Mouse (Mus musculus) yolk sac, embryonic 10.5 days (tissue): ENCODE measurements around the gene Gtpbp1.
A peak's percentile ranks its signal among the peaks of the same experiment; 100 is the strongest.

Source experiments
- DNase-seq: peaks from one replicate; pipeline ENCODE4 v3.0.0-alpha.2; 2017; ENCODE audit warnings: low spot score

The Gtpbp1 gene

GRCm38 (mm10) chr15:79725190-79725789, 34.6 kb downstream of the Gtpbp1 start:
- DNase-seq, result no peak

GRCm38 (mm10) chr15:79727840-79728239, 37.2 kb downstream of the Gtpbp1 start:
- no peak for DNase-seq

GRCm38 (mm10) chr15:79728311-79728710, 37.7 kb downstream of the Gtpbp1 start:
- no peak for DNase-seq

GRCm38 (mm10) chr15:79728731-79729388, 38.2 kb downstream of the Gtpbp1 start:
- DNase-seq, result peak; percentile 25

DNA sequence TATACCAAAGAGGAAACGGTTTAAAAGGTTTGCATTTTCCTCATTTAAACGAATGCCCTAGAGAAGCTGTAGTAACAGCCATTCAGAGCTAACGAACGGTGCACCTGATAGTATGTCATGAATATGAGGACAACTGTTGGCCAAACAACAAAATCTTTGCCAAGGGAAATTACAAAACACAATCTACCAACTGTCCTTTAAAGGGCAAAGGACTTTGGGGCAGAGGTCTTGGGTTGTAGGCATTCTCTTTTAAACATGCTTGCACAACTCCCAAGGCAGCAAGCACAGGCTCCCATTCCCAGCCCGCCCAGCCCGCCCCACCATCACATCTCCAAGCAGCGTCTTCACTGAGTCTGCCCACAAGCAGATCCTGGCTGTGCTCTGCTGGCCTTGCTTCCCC, 40.9 kb downstream of the Gtpbp1 start:
- DNase-seq, result no peak

DNA sequence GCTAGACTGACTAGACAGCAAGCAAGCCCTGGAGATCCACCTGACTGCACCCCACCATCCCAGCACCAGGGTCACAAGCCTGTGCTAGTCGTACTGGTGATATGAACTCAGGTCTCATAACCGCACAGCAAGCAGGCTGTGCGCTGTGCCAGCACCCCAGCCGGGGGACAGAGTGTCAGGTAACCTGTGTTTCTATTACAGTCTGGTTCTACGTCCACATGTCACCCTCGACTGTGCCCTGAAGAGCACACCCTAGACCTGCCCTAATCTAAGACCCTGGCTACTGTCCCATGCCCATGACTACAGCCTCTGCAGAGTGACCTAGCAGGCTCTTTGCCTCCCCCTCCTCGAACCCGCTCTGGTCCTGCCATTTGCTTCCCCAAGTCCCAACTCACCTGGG, 42.5 kb downstream of the Gtpbp1 start:
- DNase-seq, result no peak

- no peak for DNase-seq
Measured at GRCm38 (mm10) chr15:79733640-79734039, 43.0 kb downstream of the Gtpbp1 start.

GRCm38 (mm10) chr15:79734311-79734710, 43.7 kb downstream of the Gtpbp1 start:
- DNase-seq, result no peak

DNA sequence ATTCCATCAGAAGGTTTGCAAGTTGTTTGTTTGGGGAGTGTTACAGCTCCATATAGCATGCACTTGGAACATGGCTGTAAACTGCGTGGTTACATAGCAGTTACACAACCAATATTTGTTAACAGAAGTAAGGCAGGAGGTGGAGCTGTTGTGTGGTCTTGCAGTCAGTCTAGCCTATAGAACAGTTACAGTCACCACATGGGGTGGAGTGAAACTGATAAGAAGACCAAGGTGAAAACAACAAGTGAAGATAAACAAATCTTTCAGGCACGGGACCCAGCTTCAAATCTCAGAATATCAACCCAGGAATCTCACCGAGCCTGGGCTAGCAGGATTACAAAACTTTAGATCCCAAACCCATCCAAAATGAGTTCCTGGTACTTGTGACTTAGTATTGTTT, 50.1 kb downstream of the Gtpbp1 start:
- DNase-seq, result no peak

DNA sequence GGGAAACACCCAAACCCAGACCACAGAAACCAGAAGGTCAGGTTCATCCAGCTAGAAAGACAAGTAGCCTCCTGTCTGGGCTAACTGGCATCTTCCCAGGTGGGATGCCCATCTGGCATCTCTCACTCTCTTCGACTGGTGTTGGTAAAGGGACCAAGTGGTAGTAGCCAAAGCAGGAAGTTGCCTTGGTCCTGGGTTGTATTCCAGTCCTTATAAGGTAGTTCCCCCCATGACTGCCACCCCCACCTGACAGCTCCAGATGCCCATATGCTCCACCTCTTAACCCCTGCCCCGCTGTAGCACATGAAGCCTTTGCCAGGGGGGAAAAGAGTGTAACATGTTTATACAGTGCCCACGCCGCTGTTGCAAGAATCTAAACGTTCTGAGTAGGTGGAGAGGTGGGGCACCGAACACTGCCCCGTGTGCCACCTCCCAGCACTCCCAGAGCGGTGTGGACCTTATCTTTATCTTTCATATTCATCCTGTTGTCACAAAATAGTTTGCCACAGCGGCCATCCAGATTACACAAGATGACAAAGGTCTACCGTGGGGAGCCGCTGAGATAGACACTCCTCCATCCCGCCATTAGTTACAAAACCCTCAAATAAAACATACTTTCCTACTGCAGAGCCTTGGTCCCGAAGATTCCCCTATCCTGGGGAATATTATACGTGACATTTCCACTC, 50.7 kb downstream of the Gtpbp1 start:
- DNase-seq, result no peak

DNA sequence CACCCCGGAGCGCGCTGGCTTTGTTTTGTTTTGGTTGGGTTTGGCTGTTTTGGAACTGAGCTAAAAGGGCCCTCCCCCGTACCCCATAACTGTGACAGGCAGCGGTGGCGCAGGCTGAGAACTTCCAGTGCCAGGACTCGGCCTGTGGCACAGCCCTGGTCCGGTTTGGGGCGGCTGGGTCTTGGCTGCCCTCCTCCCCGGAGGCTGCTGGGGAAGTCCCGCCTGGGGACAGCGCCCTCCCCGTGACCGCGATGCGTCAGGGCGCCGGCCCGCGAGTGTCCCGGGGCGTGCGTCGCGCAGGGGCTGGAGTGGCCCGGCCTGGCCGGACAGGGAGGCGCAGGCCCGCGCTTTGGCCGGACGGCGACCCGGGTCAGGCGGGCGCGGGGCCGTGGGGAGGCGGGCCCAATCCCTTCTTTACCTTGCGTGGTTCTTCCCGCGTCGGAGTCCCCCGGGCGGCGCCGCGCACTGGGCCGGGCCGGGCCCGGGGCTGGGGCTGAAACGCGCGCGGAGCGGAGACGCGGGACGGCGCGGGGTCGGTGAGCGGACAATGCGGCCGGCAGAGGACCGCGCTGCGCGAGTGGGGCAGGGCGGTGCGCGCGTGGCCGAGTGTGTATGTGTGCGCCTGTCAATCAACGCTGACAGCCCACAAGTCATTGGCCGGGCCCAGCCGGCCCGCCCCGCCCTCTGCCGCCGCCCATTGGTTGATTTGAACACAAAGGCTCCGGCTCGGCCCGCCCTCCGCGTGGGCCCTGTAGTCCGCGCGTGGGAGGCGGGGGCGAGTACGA, 51.5 kb downstream of the Gtpbp1 start, which contains the start of gene Sun2:
TSS of gene Sun2 (minus strand) at position 616 of the 785 bp plus-strand sequence.
- DNase-seq, result peak; percentile 85

DNA sequence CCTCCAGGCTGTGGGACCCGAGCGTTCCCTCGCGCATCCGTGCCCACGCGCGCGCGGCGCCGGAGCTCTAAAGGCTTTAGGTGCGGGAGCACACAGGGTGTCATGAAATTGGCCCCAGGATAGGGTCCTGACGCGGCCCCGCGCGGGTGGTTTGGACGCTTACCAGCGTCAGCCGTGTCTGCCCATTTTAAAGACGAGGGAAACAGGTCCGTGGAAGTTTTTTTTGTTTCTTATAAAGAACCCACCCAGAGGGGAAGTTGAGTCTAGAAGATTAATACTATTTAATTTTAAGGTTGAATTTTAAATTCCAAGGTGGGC, 52.0 kb downstream of the Gtpbp1 start:
- no peak for DNase-seq

DNA sequence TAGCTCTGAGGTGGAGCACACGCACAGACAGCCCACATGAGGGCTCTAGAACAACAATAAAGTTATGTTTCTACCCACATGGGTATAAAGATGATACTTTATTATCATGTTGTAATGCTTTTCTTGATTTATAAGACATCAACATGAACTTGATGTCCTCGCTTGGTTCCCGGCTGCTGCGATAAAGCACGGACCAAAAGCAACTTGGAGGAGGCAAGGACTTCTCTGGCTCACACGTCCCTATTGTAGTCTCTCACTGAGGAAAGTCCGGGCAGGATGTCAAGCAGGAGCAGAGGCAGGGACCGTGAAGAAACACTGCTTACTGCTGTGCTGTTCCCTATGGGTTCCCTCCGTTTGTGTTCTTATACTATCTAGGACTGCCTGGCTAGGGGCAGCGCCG, 53.4 kb downstream of the Gtpbp1 start:
- no peak for DNase-seq

- no peak for DNase-seq
Measured at GRCm38 (mm10) chr15:79744742-79745141, 54.1 kb downstream of the Gtpbp1 start.

- no peak for DNase-seq
Measured at GRCm38 (mm10) chr15:79745312-79745711, 54.7 kb downstream of the Gtpbp1 start.

DNA sequence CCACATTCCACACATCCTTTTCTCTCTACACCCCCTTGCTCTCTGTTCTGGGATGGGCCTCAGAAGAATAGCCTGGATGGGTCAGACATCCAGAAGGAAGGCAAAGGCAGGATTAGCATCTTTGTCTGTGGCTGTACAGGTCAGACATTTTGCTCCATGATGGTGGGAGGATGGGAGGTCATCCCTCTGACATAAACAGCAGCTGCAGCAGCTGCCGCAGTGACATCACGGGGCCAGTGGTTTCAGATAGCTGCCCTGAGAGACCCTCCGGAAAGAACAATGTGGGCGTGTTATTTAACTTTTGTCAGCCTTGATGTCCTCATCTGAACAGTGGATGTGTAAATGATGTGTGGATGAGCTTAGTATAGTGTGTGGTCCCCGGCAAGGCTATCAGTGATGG, 55.2 kb downstream of the Gtpbp1 start:
- no peak for DNase-seq

- no peak for DNase-seq
Measured at GRCm38 (mm10) chr15:79747998-79748397, 57.4 kb downstream of the Gtpbp1 start.

- no peak for DNase-seq
Measured at GRCm38 (mm10) chr15:79749162-79749561, 58.5 kb downstream of the Gtpbp1 start.

- DNase-seq, result no peak
Measured at GRCm38 (mm10) chr15:79750266-79750665, 59.6 kb downstream of the Gtpbp1 start.

DNA sequence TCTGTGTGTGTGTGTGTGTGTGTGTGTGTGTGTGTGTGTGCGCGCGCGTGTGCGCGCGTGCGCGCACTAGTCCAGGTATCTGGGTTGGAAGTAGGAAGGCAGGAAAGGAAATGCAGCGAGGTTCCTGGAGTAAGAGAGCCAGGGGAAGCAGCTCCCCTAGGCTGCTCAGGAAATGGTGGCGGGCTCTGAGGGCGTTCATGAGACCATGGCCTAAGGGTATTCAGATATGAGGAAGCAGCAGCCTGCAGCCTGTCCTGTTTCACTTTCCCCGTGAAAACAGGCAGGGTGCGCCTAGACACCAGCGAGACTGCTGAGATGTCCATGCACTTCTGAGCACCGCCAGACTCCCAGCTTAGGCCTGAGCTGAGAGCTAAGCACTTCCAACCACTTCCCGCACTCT, 61.1 kb downstream of the Gtpbp1 start:
- no peak for DNase-seq

DNA sequence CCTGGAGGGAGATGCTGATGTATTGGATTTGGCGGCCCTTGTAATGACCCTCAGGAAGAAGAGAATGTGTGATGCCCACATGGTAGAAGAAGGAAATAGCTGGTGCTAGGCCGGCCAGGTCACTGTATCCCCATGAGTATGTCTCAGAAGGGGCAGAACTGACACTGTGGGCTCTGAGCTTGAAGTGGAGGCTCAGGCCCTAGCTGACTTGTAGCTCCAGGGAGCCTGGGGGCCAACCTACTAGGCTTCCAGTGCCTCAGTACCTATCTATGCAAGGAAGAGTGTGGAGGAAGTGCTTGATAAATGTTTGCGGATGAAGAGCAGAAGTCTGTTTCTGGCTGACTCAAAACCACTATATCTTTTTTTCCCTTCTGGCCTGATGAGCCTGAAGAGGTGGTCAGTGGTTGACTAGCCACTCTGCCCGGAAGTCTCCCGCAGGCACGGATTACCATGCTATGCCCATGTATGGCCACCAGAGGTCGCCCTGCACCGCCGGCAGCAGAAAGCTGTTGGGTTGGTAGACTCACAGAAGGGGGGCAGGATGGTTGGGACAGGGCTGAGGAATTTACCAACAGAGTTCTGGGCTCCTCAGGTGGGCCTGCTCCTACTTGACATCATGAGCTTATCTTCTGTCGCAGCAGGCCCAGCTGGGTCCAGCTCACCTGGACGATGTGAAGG, 62.2 kb downstream of the Gtpbp1 start:
- DNase-seq, result peak; percentile 41

- DNase-seq, result no peak
Measured at GRCm38 (mm10) chr15:79753420-79753752, 62.7 kb downstream of the Gtpbp1 start.
